Mouse (Mus musculus): ENCODE results near the gene Cenps.

Cenps gene

GRCm38 (mm10) chr4:149157415-149157973, 20.1 kb upstream of the Cenps start:
- ATAC-seq (ENCODE audit: low TSS enrichment): no peak

- ATAC-seq (ENCODE audit: low TSS enrichment): no peak
Observed at GRCm38 (mm10) chr4:149155711-149156110, 18.3 kb upstream of the Cenps start.

GRCm38 (mm10) chr4:149154859-149155258, 17.4 kb upstream of the Cenps start:
- no peak for ATAC-seq (ENCODE audit: low TSS enrichment)

- no peak for ATAC-seq (ENCODE audit: low TSS enrichment)
Observed at GRCm38 (mm10) chr4:149150721-149151120, 13.3 kb upstream of the Cenps start.

- no peak for ATAC-seq (ENCODE audit: low TSS enrichment)
Observed at GRCm38 (mm10) chr4:149150256-149150655, 12.8 kb upstream of the Cenps start.

- ATAC-seq (ENCODE audit: low TSS enrichment): no peak
Observed at GRCm38 (mm10) chr4:149149611-149150010, 12.2 kb upstream of the Cenps start.

GRCm38 (mm10) chr4:149149196-149149595, 11.8 kb upstream of the Cenps start:
- ATAC-seq (ENCODE audit: low TSS enrichment): no peak

- ATAC-seq (ENCODE audit: low TSS enrichment): no peak
Observed at GRCm38 (mm10) chr4:149148084-149148483, 10.7 kb upstream of the Cenps start.

- no peak for ATAC-seq (ENCODE audit: low TSS enrichment)
Observed at GRCm38 (mm10) chr4:149147528-149147927, 10.1 kb upstream of the Cenps start.

- no peak for ATAC-seq (ENCODE audit: low TSS enrichment)
Observed at GRCm38 (mm10) chr4:149145151-149145550, 7.7 kb upstream of the Cenps start.

GRCm38 (mm10) chr4:149144459-149144858, 7.0 kb upstream of the Cenps start:
- ATAC-seq (ENCODE audit: low TSS enrichment): peak; percentile 84

- no peak for ATAC-seq (ENCODE audit: low TSS enrichment)
Observed at GRCm38 (mm10) chr4:149143594-149143993, 6.2 kb upstream of the Cenps start.

GRCm38 (mm10) chr4:149138515-149138914, 1.1 kb upstream of the Cenps start:
- ATAC-seq (ENCODE audit: low TSS enrichment): no peak

GRCm38 (mm10) chr4:149136116-149136850, 1.1 kb downstream of the Cenps start:
- no peak for ATAC-seq (ENCODE audit: low TSS enrichment)

GRCm38 (mm10) chr4:149133395-149133794, 4.0 kb downstream of the Cenps start:
- no peak for ATAC-seq (ENCODE audit: low TSS enrichment)

GRCm38 (mm10) chr4:149131789-149132565, 5.5 kb downstream of the Cenps start:
- ATAC-seq (ENCODE audit: low TSS enrichment): no peak

GRCm38 (mm10) chr4:149131021-149131752, 6.2 kb downstream of the Cenps start:
- ATAC-seq (ENCODE audit: low TSS enrichment): no peak

- peak; percentile 50 for ATAC-seq (ENCODE audit: low TSS enrichment)
Observed at GRCm38 (mm10) chr4:149128467-149128866, 9.0 kb downstream of the Cenps start.

- ATAC-seq (ENCODE audit: low TSS enrichment): no peak
Observed at GRCm38 (mm10) chr4:149126663-149127062, 10.8 kb downstream of the Cenps start, which contains the start of gene Cort. Cort (minus strand) TSS chr4:149126763.

GRCm38 (mm10) chr4:149126115-149126509, 11.3 kb downstream of the Cenps start:
- no peak; the same call in 1 of the 2 replicates for ATAC-seq (ENCODE audit: low TSS enrichment)

- no peak for ATAC-seq (ENCODE audit: low TSS enrichment)
Observed at GRCm38 (mm10) chr4:149125341-149126114, 11.9 kb downstream of the Cenps start.
